Mouse (Mus musculus) cerebellum, adult (tissue): ENCODE measurements around the gene Kmt2e.
"Not testable (repeated sequence)": the region's sequence is repeated elsewhere in the genome, so short reads cannot be mapped to it uniquely, and the experiment has no call there.

Source experiments
- ATAC-seq: cut with Nextera tagmentation; 2 replicates; pipeline ENCODE4 v1.9.2; 2017; ENCODE audit warnings: mild to moderate bottlenecking, moderate library complexity, mixed read lengths; ENCODE audit not compliant: insufficient number of reproducible peaks, low FRiP score, low TSS enrichment

Gene Kmt2e

DNA sequence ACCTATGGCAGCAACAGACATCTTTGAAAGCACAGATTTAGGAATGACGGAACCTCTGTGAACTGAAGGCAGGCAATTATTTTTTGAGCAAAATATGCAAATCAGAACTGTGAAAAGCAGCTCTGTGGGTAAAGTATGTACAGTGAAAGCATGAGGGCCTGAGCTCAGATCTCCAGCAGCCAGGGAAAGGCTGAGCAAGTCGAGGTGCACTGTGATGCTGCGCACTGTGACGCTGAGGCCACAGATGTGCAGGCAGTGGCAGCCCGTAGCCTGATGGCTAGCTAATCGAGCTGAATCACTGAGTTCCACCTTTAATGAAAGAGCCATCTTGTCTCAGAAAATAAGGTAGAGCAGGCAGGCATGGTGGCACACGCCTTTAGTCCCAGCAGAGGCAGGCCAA is 101.5 kb downstream of the Kmt2e start:
- no peak for ATAC-seq

GRCm38 (mm10) chr5:23551687-23552086 is 117.4 kb downstream of the Kmt2e start:
- no peak for ATAC-seq

GRCm38 (mm10) chr5:23553338-23553737 is 119.1 kb downstream of the Kmt2e start:
- not testable (repeated sequence) for ATAC-seq
